Mouse (Mus musculus): ENCODE measurements around the gene Spata31d1b. TPM values are rescaled to one million over a fixed set of nuclear protein-coding genes. Genes with fewer than 3 reads are reported as not detected.
A peak's percentile ranks its signal among the peaks of the same experiment; 100 is the strongest.
"Not testable (repeated sequence)": the region's sequence is repeated elsewhere in the genome, so short reads cannot be mapped to it uniquely, and the experiment has no call there.

Spata31d1b gene
- total RNA-seq (2015) (not detected in 2 replicates), total RNA-seq (2017) (not detected in 2 replicates)

GRCm38 (mm10) chr13:59711984-59712383, at the start of gene Spata31d1b:
Gene Spata31d1b (plus strand): TSS chr13:59712284.
- ATAC-seq (ENCODE audit: poor library complexity, severe bottlenecking): not testable (repeated sequence)

GRCm38 (mm10) chr13:59663939-59664712, 48.0 kb upstream of the Spata31d1b start:
- no peak for ATAC-seq (ENCODE audit: poor library complexity, severe bottlenecking)

GRCm38 (mm10) chr13:59667763-59668162, 44.3 kb upstream of the Spata31d1b start:
- ATAC-seq (ENCODE audit: poor library complexity, severe bottlenecking): no peak; the same call in 1 of the 2 replicates

- peak; percentile 81 for ATAC-seq (ENCODE audit: poor library complexity, severe bottlenecking)
These were observed 43.5 kb upstream of the Spata31d1b start for GRCm38 (mm10) chr13:59668501-59669093.

- ATAC-seq (ENCODE audit: poor library complexity, severe bottlenecking): no peak
These were observed 42.1 kb upstream of the Spata31d1b start for GRCm38 (mm10) chr13:59669946-59670345.

GRCm38 (mm10) chr13:59671521-59671920, 40.6 kb upstream of the Spata31d1b start:
- no peak for ATAC-seq (ENCODE audit: poor library complexity, severe bottlenecking)

- ATAC-seq (ENCODE audit: poor library complexity, severe bottlenecking): no peak
These were observed 39.8 kb upstream of the Spata31d1b start for GRCm38 (mm10) chr13:59672248-59672647.

- no peak for ATAC-seq (ENCODE audit: poor library complexity, severe bottlenecking)
These were observed 38.5 kb upstream of the Spata31d1b start for GRCm38 (mm10) chr13:59673597-59673996.

- ATAC-seq (ENCODE audit: poor library complexity, severe bottlenecking): no peak
These were observed 37.9 kb upstream of the Spata31d1b start for GRCm38 (mm10) chr13:59674215-59674614.

GRCm38 (mm10) chr13:59674761-59675150, 37.3 kb upstream of the Spata31d1b start:
- ATAC-seq (ENCODE audit: poor library complexity, severe bottlenecking): peak; percentile 14; the same call in 1 of the 2 replicates

- peak; percentile 72 for ATAC-seq (ENCODE audit: poor library complexity, severe bottlenecking)
These were observed 36.7 kb upstream of the Spata31d1b start, which contains the start of gene Golm1 for GRCm38 (mm10) chr13:59675151-59676011. Gene Golm1 (minus strand): TSS chr13:59675811.

- ATAC-seq (ENCODE audit: poor library complexity, severe bottlenecking): peak; percentile 75
These were observed 35.5 kb upstream of the Spata31d1b start for GRCm38 (mm10) chr13:59676316-59677229.

GRCm38 (mm10) chr13:59679306-59679705, 32.8 kb upstream of the Spata31d1b start:
- ATAC-seq (ENCODE audit: poor library complexity, severe bottlenecking): no peak

GRCm38 (mm10) chr13:59679908-59680307, 32.2 kb upstream of the Spata31d1b start:
- no peak for ATAC-seq (ENCODE audit: poor library complexity, severe bottlenecking)

- ATAC-seq (ENCODE audit: poor library complexity, severe bottlenecking): no peak
These were observed 29.5 kb upstream of the Spata31d1b start for GRCm38 (mm10) chr13:59682629-59683028.

GRCm38 (mm10) chr13:59685236-59685635, 26.8 kb upstream of the Spata31d1b start:
- no peak for ATAC-seq (ENCODE audit: poor library complexity, severe bottlenecking)

GRCm38 (mm10) chr13:59688338-59688770, 23.7 kb upstream of the Spata31d1b start:
- no peak for ATAC-seq (ENCODE audit: poor library complexity, severe bottlenecking)

- no peak for ATAC-seq (ENCODE audit: poor library complexity, severe bottlenecking)
These were observed 22.8 kb upstream of the Spata31d1b start for GRCm38 (mm10) chr13:59689313-59689712.

- no peak for ATAC-seq (ENCODE audit: poor library complexity, severe bottlenecking)
These were observed 22.2 kb upstream of the Spata31d1b start for GRCm38 (mm10) chr13:59689843-59690242.

- ATAC-seq (ENCODE audit: poor library complexity, severe bottlenecking): no peak
These were observed 21.5 kb upstream of the Spata31d1b start for GRCm38 (mm10) chr13:59690576-59690975.

Data from megakaryocyte, adult 5-6 weeks (primary cell).